Mouse (Mus musculus): ENCODE data around the gene Plekhg1.

Gene Plekhg1

DNA sequence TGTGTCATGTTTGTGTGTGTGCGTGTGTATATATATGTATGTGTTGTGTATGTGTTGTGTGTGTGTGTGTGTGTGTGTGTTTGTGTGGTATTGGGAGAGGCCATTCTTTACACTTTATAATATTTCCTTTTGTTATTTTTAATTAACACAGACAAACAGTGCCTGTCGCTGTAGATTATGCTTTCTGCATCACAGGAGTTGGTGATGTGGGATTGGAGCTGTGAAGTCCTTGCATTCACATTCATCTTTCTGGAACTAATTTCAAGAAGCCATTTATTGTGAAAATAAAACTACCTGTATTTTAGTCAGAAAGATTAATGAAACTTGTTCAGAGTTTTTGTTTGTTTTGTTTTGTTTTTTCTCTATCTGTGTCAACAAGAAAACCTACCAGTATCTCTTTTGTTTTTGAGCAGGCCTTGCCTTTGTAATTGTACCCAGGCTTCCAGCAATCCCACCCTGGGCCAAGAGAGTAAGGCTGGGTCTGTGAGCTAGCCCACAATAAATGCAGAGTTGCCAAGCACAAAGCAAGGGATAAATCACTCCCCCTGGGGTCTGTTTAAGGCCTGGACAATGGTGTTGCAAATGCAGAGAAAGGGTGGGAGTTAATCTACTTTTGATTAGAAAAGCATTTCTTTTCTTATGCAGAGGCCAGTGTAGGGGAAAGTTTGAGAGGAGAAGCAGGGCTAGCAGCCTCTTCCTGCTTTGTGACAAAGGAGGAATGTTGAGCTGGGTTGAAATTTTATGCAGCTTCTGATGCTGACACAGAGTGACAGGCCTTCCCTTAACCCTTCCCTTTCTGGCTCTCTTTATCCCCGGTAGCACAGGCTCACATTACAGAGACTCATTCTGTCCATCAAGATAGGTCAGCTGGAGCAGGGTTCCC is 151.5 kb downstream of the Plekhg1 start:
- no peak for DNase-seq (ENCODE audit: low read depth)

DNA sequence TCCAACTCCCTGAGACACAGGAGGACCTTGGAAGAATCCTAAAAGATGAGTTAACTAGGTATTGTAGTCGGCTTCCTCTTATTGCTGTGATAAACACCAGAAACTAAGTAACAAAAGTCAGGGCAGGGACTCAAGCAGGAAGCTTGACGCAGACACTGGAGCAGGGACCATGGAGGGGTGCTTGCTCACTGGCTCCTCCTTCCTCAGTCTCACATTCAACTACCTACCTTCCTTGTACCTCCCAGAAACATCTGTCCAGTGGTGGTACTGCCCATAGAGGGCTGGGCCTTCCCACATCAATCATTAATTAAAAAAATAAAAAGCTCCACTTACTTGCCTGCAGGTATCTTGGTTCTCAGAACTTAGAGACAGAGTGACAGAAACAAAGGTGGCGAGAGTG is 152.2 kb downstream of the Plekhg1 start:
- no peak for DNase-seq (ENCODE audit: low read depth)

DNA sequence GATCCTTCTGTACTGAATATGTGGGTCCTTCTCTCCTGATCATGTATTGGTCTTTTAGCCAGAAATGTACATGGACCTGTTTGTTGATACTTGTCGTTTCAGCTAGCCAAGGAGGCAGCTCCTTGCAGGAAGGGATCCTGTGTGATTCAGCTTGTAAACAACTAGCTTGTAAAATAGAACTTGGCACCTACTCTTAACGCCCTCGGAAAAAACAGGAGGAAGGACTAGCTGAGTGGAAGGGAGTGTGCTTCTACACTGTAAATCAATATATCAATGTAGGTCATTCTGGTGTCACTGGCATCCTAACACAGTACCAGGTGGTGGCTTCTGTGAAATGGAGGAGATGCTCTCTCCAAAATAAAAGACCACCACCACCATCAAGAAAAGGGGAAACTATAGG is 157.9 kb downstream of the Plekhg1 start:
- no peak for DNase-seq (ENCODE audit: low read depth)

DNA sequence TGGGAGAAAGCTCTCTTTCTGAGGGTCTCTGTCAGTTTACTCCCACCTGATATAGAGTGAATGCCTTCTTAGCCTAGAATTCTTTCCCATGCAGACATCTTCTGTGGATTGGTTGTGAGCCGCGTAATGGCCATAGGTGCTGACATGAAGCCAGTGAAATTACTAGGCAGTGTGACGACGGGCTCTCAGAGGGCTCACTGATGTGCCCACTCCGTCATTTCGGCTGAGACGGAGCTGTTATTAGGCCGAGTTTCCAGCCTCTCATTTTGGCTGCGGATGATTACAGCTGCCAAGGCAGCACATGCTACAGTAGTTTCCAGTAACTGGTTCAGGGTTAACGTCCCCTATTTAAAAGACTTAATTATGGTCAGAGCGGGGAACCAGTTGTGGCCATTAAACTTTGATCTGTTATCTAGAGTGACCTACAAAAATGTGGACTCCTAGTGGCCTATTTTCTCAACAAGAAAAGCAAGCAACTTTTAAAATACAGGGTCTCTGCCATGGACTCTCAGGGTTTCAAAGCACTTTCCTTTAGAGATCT is 160.3 kb downstream of the Plekhg1 start:
- DNase-seq (ENCODE audit: low read depth), result no peak

DNA sequence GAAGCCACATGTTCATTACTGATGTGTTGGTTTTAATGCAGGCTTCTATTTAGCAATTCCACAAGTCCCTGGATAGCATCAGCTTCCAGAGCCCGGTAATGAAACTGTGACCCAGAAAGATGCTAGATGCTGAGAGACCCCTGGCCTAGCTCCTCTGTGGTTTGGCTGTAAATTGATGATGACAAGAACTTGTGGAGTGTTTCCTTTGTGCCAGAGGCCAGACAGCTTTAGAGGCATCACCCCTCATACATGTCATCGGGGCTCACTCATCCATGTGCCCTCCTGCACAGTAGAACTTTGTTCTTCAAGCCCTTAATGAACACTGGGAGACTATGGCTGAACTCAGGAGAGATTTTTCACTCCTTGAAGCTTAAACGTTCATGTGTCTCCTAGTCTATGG is 165.6 kb downstream of the Plekhg1 start:
- no peak for DNase-seq (ENCODE audit: low read depth)

DNA sequence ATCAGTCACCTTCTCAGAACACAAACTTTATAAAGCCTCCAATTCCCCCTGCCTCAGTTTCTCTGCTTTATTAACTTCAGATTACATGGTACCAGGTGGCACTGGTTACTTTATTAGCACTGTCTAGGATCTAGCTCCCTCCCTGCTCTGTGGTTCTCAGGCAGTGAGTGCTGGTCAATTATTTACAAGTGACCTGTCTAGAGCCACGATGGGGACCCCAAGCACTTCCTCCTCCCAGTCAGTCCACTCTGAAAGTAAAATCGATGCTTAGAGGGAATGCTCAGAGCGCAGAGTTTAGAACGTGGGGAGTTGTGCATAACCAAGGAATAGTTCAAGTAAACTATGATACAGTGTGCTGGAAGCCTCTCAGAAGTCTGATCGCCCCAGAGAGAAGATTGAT is 173.9 kb downstream of the Plekhg1 start:
- no peak for DNase-seq (ENCODE audit: low read depth)

DNA sequence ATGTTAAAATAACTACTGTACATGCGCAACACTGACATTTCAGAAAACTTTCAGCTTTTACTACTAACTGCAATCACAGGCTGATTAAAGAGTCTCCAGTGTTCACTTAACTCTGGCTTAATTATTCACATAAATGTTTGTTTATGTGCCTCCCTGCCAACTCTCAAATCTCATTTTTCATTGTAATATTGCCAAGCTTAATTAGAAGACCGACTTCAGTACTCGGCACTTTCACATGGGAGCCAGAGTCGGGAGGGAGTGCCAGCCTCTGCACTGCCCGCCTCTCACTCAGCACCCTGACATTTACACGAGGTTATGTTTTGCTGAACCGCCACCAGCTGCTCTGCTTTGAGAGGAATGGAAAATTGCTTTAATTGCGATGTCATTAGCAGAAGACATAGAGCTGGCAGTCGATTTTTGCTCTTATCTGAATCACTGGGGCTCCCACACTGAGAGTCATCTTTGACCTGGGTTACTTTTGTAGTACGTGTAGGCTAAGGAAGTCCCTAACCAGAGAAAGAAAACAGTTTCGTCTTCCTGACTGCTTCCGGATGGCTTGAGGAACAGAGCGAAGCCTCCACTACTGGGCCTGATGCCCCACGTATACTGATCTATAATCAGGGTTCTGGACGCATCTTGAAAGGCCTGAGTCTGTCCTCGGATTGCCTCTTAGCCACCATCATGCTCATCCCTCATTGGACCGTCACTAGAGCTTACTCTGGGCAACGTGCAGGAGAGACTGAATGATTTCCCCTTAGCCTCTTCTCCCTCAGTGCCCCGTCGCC is 180.4 kb downstream of the Plekhg1 start:
- DNase-seq (ENCODE audit: low read depth), result no peak

DNA sequence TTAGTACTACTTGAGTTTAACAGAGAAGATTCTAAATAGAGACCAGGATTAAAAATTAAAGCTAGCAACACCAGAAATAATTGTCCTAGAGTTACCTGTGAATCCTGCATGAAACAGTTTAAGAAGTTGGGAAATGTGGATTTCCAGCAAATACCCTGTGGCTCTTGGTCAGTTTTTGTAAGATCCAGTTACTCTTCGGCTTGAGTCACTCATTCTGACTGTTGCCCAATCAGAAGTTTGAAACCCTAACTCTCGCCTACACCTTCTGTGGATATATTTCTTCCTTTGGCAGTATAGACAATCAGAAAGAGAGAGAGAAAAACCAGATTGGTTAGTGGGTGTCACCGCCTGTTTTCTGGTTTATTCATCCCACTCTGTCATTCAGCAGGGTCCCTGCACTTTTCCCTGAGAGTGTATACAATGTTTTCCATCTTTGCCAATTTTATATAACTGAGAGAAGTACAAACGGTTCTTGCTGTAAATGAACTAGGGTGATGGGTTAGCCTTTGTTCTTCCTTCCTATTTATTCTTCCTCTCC is 187.9 kb downstream of the Plekhg1 start:
- no peak for DNase-seq (ENCODE audit: low read depth)

DNA sequence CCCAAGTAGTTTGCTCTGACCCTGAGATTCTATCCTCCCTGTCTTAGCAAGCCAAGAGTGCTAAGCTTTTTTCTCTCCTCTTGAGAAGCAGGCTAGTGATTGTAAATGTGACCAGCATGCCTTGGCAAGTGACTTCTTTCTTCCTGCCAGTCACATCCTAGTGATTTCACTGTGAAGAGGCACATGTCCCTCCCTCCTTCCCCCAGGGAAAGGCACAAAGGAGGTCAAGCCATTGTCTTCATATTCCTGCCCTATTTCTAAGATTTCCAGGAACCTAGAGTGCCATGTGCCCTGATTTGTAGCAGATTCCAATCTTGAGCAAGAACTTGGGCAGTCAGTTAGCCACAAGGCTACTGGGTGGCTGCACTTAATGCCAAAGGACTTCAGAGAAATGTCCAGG is 191.7 kb downstream of the Plekhg1 start:
- no peak for DNase-seq (ENCODE audit: low read depth)

DNA sequence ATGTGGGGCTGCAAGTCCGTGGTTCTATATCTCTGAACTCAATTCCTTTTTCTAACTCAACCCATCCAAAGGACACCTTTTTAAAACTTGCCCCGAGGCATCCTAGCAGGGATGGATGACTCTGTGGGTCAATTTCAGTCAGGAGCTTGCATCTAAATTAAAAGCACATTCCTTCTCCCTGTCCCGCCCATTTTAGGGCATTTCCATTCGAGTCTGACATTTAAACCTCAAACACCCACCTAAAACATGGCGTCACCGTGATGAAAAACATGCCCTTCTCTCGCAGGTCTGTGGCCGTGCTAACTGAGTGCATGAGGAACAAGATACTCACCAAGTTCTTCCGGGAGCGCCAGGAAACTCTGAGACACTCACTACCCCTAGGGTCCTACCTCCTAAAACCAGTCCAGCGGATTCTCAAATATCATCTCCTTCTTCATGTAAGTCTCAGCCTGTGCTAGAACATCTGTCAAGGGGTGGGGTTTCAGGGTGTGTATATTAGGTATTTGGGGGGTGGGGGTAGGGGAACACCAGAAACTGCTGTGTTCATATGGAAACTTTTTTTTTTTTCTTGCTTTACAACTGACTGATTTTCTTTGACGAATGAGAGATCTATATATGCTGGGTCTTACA is 193.3 kb downstream of the Plekhg1 start:
- DNase-seq (ENCODE audit: low read depth), result no peak

DNA sequence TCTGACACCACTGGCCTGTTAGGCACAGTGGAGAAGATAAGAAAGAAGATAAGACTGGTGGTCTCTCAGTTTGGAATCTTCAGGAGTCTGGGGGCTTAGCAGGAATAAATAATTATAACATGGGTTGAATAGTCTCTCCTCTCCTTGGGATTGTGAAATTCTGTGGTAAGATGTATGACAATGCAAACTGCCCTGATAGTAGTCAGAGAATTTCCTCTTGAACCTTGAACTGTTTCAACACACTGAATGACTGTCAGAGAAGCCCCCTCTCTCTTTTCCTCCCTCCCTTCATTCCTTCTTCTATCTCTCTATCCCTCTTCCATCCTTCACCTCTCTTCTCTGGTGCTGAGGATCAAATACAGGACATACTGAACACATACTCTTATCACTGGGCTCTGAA is 196.7 kb downstream of the Plekhg1 start:
- DNase-seq (ENCODE audit: low read depth), result peak; percentile 85

DNA sequence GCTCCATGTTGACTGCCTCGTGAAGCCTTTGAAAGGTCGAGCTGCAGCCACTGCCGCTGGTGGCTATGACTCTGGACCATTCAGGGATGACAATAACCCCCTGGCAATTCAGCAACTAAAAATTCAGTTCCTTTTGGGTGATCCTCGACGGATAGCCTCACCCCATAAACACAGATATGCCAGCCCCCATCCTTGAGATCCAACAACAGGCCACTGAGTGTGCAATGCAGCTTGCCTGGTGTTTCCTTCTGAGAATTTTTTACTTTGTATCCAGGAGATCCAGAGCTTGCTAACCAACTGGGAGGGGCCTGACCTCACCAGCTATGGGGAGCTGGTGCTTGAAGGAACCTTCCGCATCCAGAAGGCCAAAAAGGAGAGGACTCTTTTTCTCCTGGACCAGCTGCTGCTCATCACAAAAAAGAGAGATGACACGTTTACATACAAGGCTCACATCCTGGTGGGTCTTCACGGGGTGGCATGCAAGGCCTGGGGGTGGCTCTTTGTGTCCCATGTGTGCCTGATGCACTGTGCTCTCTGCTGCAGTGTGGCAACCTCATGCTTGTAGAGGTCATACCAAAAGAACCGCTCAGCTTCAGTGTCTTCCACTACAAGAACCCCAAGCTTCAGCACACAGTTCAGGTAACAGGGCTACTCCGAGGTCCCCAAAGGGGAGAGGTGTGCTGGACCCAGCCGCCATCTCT is 199.9 kb downstream of the Plekhg1 start:
- DNase-seq (ENCODE audit: low read depth), result no peak

DNA sequence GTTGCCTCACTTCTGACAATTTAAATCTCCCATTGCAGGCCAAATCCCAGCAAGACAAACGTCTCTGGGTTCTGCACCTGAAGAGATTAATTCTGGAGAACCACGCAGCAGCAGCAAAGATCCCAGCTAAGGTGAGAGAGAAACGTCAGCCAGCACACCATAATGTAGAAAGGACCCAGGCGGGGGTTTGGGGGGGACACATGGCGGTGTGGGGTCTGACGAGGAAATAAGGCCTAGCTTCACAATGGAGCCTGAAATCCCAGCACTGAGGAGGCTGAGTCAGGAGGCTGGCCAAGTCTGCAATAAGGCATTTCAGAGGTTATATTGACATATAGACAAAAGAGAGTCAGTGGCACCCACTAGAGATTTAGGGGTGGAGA is 200.4 kb downstream of the Plekhg1 start:
- no peak for DNase-seq (ENCODE audit: low read depth)

DNA sequence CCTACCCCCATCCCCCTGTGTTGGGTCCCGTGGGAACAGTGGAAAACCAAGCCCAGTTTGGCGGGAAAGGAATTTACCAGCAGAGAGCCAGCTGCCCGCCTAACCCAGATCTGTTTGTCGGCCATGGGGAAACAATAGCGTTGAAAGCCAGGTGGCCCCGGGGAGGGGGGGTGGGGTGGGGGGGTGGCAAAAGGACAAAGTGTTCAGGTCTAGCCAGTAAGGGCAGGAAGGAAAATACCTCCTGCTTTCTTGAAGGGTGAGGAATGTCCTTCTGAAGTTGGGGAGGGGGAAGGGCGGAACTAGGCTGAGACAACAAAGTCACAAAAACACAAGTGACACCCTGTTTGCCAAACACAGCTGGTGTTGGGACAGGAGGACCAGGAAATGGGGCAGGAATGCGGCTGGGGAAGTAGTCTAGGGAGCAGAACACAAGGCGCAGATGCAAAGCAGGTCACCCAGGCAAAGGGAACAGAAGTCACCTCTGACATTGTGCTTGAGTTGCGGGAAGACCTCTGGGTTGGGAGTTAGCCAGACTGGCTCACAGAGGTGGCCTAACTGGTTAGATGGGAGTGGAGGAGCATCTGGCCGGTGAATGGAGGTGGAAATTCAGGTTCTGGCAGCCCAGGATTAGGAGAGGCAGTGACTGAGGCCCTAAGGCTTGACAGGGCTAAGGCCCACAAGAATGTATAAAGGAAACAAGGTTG is 201.0 kb downstream of the Plekhg1 start:
- DNase-seq (ENCODE audit: low read depth), result no peak

DNA sequence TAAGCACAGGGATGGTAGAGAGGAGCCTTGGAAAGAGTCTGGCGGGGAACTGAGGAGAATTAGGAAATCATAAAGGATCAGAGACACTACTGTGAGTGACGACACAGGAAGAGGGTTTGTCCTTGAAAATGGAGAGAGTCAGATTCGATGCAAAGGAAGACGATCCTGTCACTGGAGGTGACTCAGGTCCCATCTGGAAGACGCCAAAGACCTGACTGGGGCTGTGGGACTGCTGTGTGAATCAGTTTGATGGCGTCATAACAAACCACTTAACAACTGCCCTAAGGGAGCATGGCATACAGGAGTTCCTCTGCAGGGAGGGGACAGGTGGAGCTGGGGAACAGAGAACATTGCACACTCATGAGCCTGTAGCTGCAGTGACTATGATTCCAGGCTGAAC is 202.1 kb downstream of the Plekhg1 start:
- DNase-seq (ENCODE audit: low read depth), result peak; percentile 67

DNA sequence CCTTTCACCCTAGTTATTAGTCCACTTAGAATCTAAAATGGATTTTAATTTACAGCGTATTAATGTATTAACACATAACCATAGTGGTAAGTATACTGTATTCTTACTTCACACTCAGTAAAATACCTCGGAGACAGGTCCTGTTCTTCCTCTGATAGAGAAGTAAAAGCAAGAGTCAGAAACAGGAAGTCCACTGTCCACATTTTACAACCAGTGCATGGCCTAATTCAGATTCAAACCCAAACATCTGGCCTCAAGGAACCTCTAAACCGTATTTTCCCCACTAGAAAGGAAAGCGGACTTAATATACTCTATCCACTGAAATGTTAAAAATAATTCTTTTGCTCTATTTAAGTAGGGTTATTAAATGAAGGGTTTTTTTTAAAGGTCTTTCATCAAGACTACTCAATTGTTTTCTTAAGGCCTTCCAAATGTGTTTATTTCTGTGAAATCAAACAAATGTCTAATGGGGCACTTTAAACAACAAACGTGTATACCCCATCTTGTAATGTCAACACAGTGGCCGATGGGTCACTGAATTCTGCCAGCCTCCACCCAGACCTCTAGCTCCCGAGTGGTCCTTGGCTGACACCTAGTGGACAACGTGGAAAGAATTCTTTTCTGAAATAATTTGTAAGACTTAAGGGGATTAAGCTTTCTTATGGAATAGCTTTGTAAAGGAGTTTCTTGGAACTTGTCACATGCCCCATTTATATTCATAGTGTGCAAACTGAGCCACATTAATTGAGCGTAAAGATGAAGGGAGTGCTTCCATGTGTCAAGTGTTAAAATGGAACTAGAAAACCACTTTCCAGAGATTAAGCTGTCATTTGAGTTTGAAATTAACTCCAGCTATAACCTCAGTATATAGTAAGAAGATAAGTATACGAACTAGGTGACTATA is 203.6 kb downstream of the Plekhg1 start:
- peak; percentile 85 for DNase-seq (ENCODE audit: low read depth)

DNA sequence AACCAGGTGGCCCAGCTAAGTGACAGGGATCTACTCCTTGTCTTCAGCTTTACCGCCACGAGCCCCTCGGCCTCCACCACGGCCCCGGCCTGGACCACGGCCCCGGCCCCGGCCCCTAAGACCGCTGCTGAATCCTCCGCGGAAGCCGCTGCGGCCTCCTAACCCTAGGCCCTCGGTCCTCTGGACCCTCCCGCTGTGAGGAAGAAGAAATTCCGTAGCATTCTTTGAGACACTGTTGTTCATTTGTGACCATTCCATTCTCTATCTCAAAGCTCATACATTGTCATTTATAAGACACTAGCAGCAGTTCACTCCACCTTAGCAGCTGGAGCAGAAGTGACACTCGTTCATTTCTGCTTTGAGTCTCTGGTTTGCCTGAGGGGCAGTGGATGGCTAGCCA is 206.7 kb downstream of the Plekhg1 start:
- no peak for DNase-seq (ENCODE audit: low read depth)

DNA sequence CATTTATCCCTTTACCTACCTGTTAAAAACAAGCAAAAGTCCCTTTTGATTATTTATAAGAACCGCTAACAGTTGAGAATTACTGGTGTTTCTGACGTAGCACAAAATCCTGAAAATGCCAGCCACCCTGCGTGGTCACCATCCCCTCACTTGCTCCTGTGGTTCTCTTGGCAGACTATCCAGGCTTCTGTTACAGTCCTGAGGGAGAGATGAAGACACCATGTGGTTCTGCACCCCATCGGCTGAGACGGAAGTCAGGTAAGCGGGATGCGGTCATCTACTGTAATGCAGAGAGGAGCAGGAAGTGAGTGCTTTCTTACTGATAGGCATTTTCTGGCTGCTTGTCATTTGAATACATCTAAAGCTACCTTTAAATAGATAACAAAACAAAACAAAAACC is 207.2 kb downstream of the Plekhg1 start:
- no peak for DNase-seq (ENCODE audit: low read depth)

DNA sequence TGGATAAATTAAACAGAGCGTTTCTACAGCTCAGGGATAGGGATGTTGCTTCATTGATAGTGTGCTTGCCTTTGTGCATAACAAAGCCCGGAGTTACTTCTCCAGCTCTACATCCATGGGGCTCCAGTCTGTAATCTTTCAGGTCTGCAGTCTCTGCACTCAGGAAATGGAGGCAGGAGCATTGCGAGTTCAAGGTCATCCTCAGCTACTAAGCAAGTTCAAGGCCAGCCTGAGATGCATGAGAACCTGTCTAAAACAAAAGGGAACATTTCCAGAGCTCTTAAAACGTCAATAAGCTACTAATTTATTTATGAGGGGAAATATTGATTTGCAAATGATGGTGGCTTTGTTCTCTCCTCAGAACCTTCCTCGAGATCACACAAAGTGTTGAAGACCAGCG is 209.1 kb downstream of the Plekhg1 start:
- DNase-seq (ENCODE audit: low read depth), result no peak

DNA sequence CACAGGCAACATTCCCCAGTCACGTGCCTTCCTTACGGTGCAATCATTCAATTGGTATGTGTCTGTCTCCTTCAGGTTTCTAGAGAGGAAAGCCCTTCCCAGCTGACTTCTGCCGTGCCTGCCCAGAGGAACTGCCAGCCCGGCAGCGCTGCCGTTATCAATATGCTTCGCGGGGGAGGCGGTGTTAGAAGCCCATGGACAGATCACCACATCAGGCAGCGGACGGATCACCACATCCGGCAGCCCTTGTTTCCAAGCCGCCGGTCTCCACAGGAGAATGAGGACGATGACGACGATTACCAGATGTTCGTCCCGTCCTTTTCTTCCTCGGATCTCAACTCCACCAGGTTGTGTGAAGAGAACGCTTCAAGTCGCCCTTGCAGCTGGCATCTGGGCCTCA is 216.3 kb downstream of the Plekhg1 start:
- DNase-seq (ENCODE audit: low read depth), result no peak

Measured in 416B (cell line).